Comparison of ENCODE assay signal across 7 mouse cellular contexts in genomic region chr8:126662151-126662550, GRCm38 (mm10).
DNase-seq lines count a peak whose midpoint lies in the region; ATAC-seq and TF ChIP-seq lines count a peak whose summit lies in the region.

No protein-coding gene starts in this region.

- WGBS in lung, embryonic 14.5 days, result 35% methylated on average over 5 of the region's 5 CpGs
- WGBS in hindbrain, embryonic 11.5 days, result 56% methylated on average over 5 of the region's 5 CpGs
- 56% methylated on average over 5 of the region's 5 CpGs for WGBS in neural tube, embryonic 13.5 days

- H3K4me3 ChIP-seq in lung, embryonic 14.5 days (ENCODE audit: low read depth, low read length), result no peak overlapping the region
- H3K4me3 ChIP-seq in hindbrain, embryonic 11.5 days (ENCODE audit: low read depth, low read length), result no peak overlapping the region
- H3K4me3 ChIP-seq in neural tube, embryonic 13.5 days, result no peak overlapping the region

- no peak overlapping the region for H3K4me2 ChIP-seq in lung, embryonic 14.5 days
- no peak overlapping the region for H3K4me2 ChIP-seq in hindbrain, embryonic 11.5 days (replicated peaks; ENCODE audit: low read depth, low read length)
- no peak overlapping the region for H3K4me2 ChIP-seq in neural tube, embryonic 13.5 days

- no peaks in the 10 kb centered on the region for H3K36me3 ChIP-seq in lung, embryonic 14.5 days (ENCODE audit: insufficient read depth)
- H3K36me3 ChIP-seq in hindbrain, embryonic 11.5 days (ENCODE audit: control insufficient read depth, insufficient read depth, low read length), result no peaks in the 10 kb centered on the region
- no peaks in the 10 kb centered on the region for H3K36me3 ChIP-seq in neural tube, embryonic 13.5 days

- H3K9me3 ChIP-seq in lung, embryonic 14.5 days (ENCODE audit: low read depth, low read length), result no peaks in the 10 kb centered on the region
- no peaks in the 10 kb centered on the region for H3K9me3 ChIP-seq in hindbrain, embryonic 11.5 days (ENCODE audit: control insufficient read depth, low read length)
- H3K9me3 ChIP-seq in neural tube, embryonic 13.5 days, result no peaks in the 10 kb centered on the region

- H3K4me1 ChIP-seq in lung, embryonic 14.5 days (ENCODE audit: insufficient read depth), result peaks cover 70% of the 10 kb centered on the region
- peaks cover 29% of the 10 kb centered on the region for H3K4me1 ChIP-seq in hindbrain, embryonic 11.5 days (replicated peaks; ENCODE audit: control insufficient read depth, insufficient read depth, low read length)
- peaks cover 82% of the 10 kb centered on the region for H3K4me1 ChIP-seq in neural tube, embryonic 13.5 days (replicated peaks)

- peak overlapping the region; percentile 94; the same call in 1 of the 2 replicates for H3K27ac ChIP-seq in lung, embryonic 14.5 days (ENCODE audit: low read depth)
- H3K27ac ChIP-seq in hindbrain, embryonic 11.5 days (ENCODE audit: low read depth, low read length), result peak overlapping the region; percentile 17; the same call in 1 of the 2 replicates
- H3K27ac ChIP-seq in neural tube, embryonic 13.5 days (replicated peaks), result peak overlapping the region; percentile 99

- no peak for ATAC-seq in lung, embryonic 14.5 days (ENCODE audit: insufficient read depth)
- no peak for ATAC-seq in hindbrain, embryonic 11.5 days (ENCODE audit: low FRiP score)
- ATAC-seq in neural tube, embryonic 13.5 days (ENCODE audit: low read depth), result no peak

- no peak for DNase-seq in lung, embryonic 14.5 days
- DNase-seq in lung, postnatal 4 days, result no peak
- no peak for DNase-seq in hindbrain, embryonic 11.5 days (ENCODE audit: low spot score)
- peak; percentile 58 to 65 for DNase-seq in kidney, adult 8-10 months
- DNase-seq in gastrocnemius, postnatal 10 days, result no peak
- DNase-seq in embryo, embryonic 9.5 days (ENCODE audit: extremely low spot score), result no peak

- H3K27me3 ChIP-seq in lung, embryonic 14.5 days (ENCODE audit: insufficient read depth, low read length), result no peaks in the 10 kb centered on the region
- H3K27me3 ChIP-seq in hindbrain, embryonic 11.5 days (ENCODE audit: control insufficient read depth, insufficient read depth, low read length), result no peaks in the 10 kb centered on the region
- H3K27me3 ChIP-seq in neural tube, embryonic 13.5 days, result no peaks in the 10 kb centered on the region

- H3K9ac ChIP-seq in lung, embryonic 14.5 days, result no peak overlapping the region
- no peak overlapping the region for H3K9ac ChIP-seq in hindbrain, embryonic 11.5 days (ENCODE audit: low read depth, low read length)
- 0 out of 2 replicates have a peak overlapping the region, but pooled peaks have one; percentile 62 for H3K9ac ChIP-seq in neural tube, embryonic 13.5 days

- no peak for TF ChIP-seq CTCF in lung, embryonic 14.5 days (IDR thresholded peaks at IDR 0.05; ENCODE audit: low read depth)

Comparison
In these comparisons a context has a peak if more than half of its experiments do, and no peak if none do; other contexts are left out.
1. DNase-seq: peak in kidney, adult 8-10 months (2 of 2); none in lung, embryonic 14.5 days (single experiment), lung, postnatal 4 days (0 of 2), hindbrain, embryonic 11.5 days (single experiment), gastrocnemius, postnatal 10 days (single experiment) and embryo, embryonic 9.5 days (single experiment).
2. H3K27ac ChIP-seq: peak in every context shown above with its lines; median percentile 99 in neural tube, embryonic 13.5 days; 94 in lung, embryonic 14.5 days; 17 in hindbrain, embryonic 11.5 days.